Mouse (Mus musculus) left cerebral cortex, adult 8-10 months (tissue): ENCODE data around the gene Slc27a5. TPM values are rescaled to one million over a fixed set of nuclear protein-coding genes. Genes with fewer than 3 reads are reported as not detected.

Source experiments
- total RNA-seq, 4 experiments: library from RNA; stranded (reverse); gene quantifications; 2 replicates each; pipeline ENCODE4 v1.2.4; 2022

Gene Slc27a5
- total RNA-seq, 4 experiments from 2014 or later, result 0.37 TPM; not detected in 3

Other genes with a start within 250 kb of the Slc27a5 start
- 10 to 100 TPM; 21.9 to 27.0 (median 22.9) TPM for gene Zscan18, start 194.6 kb downstream of the Slc27a5 start, total RNA-seq
- 10 to 100 TPM; 17.4 to 25.3 (median 19.4) TPM for gene Zfp329, start 179.3 kb downstream of the Slc27a5 start, total RNA-seq
- 10 to 100 TPM; 13.5 to 18.4 (median 14.9) TPM for gene Zfp110, start 163.4 kb downstream of the Slc27a5 start, total RNA-seq
- 1 to 10 TPM; 7.2 to 8.7 (median 7.8) TPM for gene Zfp128, start 117.0 kb downstream of the Slc27a5 start, total RNA-seq
- 10 to 100 TPM; 12.7 to 15.0 (median 13.7) TPM for gene Zscan22, start 100.4 kb downstream of the Slc27a5 start, total RNA-seq
- 100 to 1,000 TPM; 432 to 451 (median 444) TPM for gene Rps5, start 75.9 kb downstream of the Slc27a5 start, total RNA-seq
- gene Rnf225, start 70.8 kb downstream of the Slc27a5 start, total RNA-seq, result 1 to 10 TPM in 3 of 4 experiments, under 1 TPM in 1; 0.98 to 1.5 (median 1.2) TPM
- gene Zfp324, start 32.4 kb downstream of the Slc27a5 start, total RNA-seq, result 10 to 100 TPM in 1 of 4 experiments, 1 to 10 TPM in 3; 9.2 to 10.1 (median 9.7) TPM
- 10 to 100 TPM in 1 of 4 experiments, 1 to 10 TPM in 3; 6.7 to 10.2 (median 8.6) TPM for gene Zfp446, start 20.3 kb downstream of the Slc27a5 start, total RNA-seq
- gene Trim28, start 922 bp upstream of the Slc27a5 start, total RNA-seq, result 100 to 1,000 TPM; 218 to 241 (median 229) TPM
- 10 to 100 TPM; 34.2 to 36.9 (median 34.3) TPM for gene Zbtb45, start 11.8 kb upstream of the Slc27a5 start, total RNA-seq
- 100 to 1,000 TPM; 152 to 158 (median 152) TPM for gene Chmp2a, start 36.6 kb upstream of the Slc27a5 start, total RNA-seq
- gene Ube2m, start 40.1 kb upstream of the Slc27a5 start, total RNA-seq, result 100 to 1,000 TPM; 220 to 248 (median 229) TPM
- 10 to 100 TPM; 12.2 to 14.3 (median 13.1) TPM for gene Mzf1, start 56.6 kb upstream of the Slc27a5 start, total RNA-seq
- gene Vmn1r85, start 97.0 kb upstream of the Slc27a5 start, total RNA-seq, result under 1 TPM in 1 of 4 experiments, not detected in 3; 0.05 TPM
- gene Vmn1r86, start 121.7 kb upstream of the Slc27a5 start, total RNA-seq, result not detected
- not detected for gene Vmn1r87, start 142.0 kb upstream of the Slc27a5 start, total RNA-seq
- under 1 TPM; 0.11 to 0.22 (median 0.17) TPM for gene Vmn1r88, start 161.4 kb upstream of the Slc27a5 start, total RNA-seq
- not detected for gene Vmn1r89, start 214.8 kb upstream of the Slc27a5 start, total RNA-seq